Mouse (Mus musculus): ENCODE measurements around the gene Myo16. TPM values are rescaled to one million over a fixed set of nuclear protein-coding genes. Genes with fewer than 3 reads are reported as not detected.

The Myo16 gene
- 5.5 and 5.8 TPM in 2 replicates for polyA plus RNA-seq (2015; fragmentation: Nextera tagmentation; extraction: Ambion mirVana)

DNA sequence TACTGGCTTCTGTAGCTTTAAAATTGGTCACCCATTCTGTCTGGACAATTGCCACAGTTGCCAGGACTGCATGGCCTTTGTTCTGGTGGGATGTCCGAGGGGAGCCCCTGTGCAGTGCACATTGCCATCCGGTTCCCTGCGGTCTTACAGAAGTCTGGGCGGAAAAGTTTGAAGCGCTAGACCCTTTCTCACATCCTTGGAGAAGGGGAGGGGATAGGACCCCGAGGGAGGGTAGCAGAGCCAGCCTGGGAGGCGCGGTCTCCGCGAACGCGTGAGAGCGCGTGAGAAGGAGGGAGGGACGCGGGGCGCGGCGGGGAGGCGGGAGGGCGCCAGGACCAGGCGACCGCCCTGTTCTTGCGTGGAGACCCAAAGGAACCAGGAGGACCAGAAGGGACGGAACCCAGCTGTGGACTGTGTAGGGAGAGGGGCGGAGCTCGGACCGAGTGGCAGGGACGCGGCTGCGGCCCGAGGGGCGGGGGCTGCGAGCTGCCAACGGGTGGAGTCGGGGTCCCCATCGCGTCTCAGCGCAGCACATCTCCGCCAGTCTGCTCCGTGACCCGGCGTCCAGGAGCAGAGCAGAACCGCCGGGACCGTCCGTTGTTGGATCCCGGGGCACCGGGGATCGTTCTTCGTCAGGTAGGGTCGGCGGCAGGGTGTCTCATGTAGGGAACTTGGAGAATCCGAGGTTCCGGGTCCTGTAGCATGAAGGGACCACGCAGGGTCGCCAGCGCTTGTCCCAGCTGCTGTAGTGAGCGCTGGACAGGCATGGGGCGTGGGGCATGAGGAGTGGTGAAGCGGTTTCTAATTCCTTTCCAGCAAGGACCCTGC is at the start of gene Myo16:
TSS of gene Myo16 (plus strand) at position 301 of the 828 bp plus-strand sequence.
- peak within 1 kb of the TSS; percentile 66 for H3K4me2 ChIP-seq
- H3K4me3 ChIP-seq: peak within 1 kb of the TSS; percentile 67
- 0 out of 2 replicates have a peak, but pooled peaks cover 3% of the 10 kb centered on the region for H3K36me3 ChIP-seq
- peak within 1 kb of the TSS; percentile 83 for H3K9ac ChIP-seq
- under 1% methylated on average over 60 of the region's 61 CpGs for WGBS
- peak within 1 kb of the TSS; percentile 83 for H3K27ac ChIP-seq
- peaks cover 4% of the 10 kb centered on the region; the same call in 1 of the 2 replicates for H3K9me3 ChIP-seq
- peaks cover 24% of the 10 kb centered on the region for H3K27me3 ChIP-seq
- peaks cover 33% of the 10 kb centered on the region for H3K4me1 ChIP-seq (replicated peaks)
- ATAC-seq (ENCODE audit: low FRiP score): peak; percentile 93

DNA sequence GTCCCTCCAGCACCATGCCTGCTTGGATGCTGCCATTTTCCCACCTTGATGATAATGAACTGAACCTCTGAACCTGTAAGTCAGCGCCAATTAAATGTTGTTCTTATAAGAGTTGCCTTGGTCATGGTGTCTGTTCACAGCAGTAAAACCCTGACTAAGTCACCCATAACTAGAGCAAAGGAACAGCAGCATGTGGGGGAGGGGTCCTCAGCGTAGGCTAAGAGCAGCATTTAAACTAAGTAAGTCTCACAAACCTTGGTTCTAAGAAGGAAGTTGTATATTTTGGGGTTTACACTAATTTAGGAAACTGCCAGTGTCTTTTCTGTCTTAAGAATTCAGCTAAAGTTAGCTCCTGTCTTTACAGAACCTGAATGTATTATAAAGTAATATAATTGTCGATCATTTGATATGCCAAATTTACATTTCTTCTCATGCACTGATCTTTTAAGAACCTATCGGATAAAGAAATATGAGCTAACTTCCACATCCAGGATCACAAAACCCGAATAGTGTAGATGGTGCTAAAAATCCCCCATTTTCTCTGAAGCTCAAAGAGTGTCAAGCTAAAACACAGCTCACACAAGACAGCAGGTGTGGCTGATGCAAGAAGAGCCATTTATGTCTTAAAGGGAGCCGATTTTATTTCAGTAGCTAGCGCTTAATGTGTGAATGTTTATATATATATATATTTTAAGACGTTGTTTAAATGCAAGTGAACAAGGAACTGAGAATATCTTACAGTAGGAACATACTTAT is 45.0 kb upstream of the Myo16 start:
- Histone ChIP-seq H3K27ac (no peak overlapping the region), H3K4me2 (no peak overlapping the region), H3K4me3 (no peak overlapping the region), H3K9ac (no peak overlapping the region), H3K27me3 (no peaks in the 10 kb centered on the region), H3K4me1 (replicated peaks) (no peaks in the 10 kb centered on the region), H3K36me3 (no peaks in the 10 kb centered on the region), H3K9me3 (no peaks in the 10 kb centered on the region)
- ATAC-seq (ENCODE audit: low FRiP score): no peak
- WGBS: 92% methylated on average over 8 of the region's 8 CpGs

DNA sequence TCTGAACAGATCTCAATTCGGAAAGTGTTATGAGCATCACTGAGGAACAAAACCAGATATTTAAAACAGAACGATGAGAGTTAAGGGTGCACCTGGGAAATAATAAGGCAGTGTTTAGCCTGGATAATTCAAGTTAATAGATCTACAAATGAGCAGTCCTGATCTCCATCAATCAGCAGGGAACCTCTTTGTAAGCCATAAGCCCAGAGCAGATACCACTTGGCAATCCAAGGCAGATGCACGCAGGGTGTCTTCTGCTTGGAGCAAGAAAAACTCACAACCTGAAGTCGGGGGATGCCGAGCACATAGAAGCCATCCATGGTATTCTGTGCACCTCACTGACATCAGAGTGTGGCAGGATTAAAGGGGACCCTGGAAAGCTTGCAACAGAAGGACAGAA is 31.0 kb upstream of the Myo16 start:
- H3K4me1 ChIP-seq (replicated peaks): peaks cover 20% of the 10 kb centered on the region
- H3K27ac ChIP-seq: 0 out of 2 replicates have a peak overlapping the region, but pooled peaks have one; percentile 48
- WGBS: 59% methylated on average over 5 of the region's 5 CpGs
- no peaks in the 10 kb centered on the region for H3K9me3 ChIP-seq
- no peak overlapping the region for H3K4me2 ChIP-seq
- H3K4me3 ChIP-seq: no peak overlapping the region
- no peak overlapping the region for H3K9ac ChIP-seq
- no peaks in the 10 kb centered on the region for H3K36me3 ChIP-seq
- ATAC-seq (ENCODE audit: low FRiP score): no peak
- no peaks in the 10 kb centered on the region for H3K27me3 ChIP-seq

DNA sequence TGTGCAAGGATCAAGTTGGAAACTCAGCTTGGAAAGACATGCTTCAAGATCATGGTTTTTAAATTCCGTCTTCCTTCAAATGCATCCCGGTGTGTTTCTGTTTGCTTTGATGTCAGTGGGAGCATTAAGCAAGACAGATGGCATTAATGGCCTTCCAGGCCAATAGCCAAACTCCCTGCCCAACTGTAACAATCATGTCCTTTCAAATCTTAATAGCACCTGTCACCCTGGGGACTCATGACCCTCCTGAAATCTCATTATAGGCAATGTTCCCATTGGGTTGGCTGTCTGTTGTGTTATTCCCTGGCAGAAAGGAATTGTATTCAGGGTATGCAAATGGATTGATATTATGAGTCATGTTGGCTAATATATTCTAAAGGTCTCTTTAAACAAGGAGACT is 30.3 kb upstream of the Myo16 start:
- H3K9me3 ChIP-seq: no peaks in the 10 kb centered on the region
- peak overlapping the region; percentile 48 for H3K27ac ChIP-seq
- no peaks in the 10 kb centered on the region for H3K36me3 ChIP-seq
- ATAC-seq (ENCODE audit: low FRiP score): 0 out of 2 replicates have a peak, but pooled peaks have one; percentile 52
- no peak overlapping the region for H3K9ac ChIP-seq
- no peak overlapping the region for H3K4me2 ChIP-seq
- H3K4me1 ChIP-seq (replicated peaks): peaks cover 20% of the 10 kb centered on the region
- H3K4me3 ChIP-seq: no peak overlapping the region
- 29% methylated on average over 2 of the region's 2 CpGs for WGBS
- no peaks in the 10 kb centered on the region for H3K27me3 ChIP-seq

DNA sequence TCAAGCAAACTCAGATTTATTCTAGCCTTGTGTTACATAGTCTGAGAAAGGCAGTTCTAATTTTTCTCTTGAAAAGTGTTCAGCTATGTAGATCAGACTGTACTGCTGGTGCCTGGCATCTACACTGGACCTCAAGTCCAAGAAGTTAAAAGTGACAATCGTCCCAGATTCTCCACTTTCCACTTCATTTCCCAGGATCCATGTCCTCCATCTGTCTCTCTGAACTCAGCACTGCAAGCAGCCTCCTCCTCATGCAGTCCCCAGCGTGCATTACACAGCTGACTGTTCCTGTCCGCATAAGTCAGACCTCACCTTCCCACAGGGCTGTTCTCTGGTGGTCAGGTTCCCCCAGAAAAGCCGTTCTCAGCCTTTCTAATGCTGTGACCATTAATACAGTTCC is 28.0 kb upstream of the Myo16 start:
- Histone ChIP-seq H3K9me3 (no peaks in the 10 kb centered on the region), H3K36me3 (no peaks in the 10 kb centered on the region), H3K27me3 (no peaks in the 10 kb centered on the region), H3K27ac (no peak overlapping the region), H3K4me3 (no peak overlapping the region), H3K4me1 (replicated peaks) (peaks cover 22% of the 10 kb centered on the region), H3K4me2 (no peak overlapping the region), H3K9ac (no peak overlapping the region)
- ATAC-seq (ENCODE audit: low FRiP score): no peak
- WGBS: 70% methylated on average over 4 of the region's 4 CpGs

DNA sequence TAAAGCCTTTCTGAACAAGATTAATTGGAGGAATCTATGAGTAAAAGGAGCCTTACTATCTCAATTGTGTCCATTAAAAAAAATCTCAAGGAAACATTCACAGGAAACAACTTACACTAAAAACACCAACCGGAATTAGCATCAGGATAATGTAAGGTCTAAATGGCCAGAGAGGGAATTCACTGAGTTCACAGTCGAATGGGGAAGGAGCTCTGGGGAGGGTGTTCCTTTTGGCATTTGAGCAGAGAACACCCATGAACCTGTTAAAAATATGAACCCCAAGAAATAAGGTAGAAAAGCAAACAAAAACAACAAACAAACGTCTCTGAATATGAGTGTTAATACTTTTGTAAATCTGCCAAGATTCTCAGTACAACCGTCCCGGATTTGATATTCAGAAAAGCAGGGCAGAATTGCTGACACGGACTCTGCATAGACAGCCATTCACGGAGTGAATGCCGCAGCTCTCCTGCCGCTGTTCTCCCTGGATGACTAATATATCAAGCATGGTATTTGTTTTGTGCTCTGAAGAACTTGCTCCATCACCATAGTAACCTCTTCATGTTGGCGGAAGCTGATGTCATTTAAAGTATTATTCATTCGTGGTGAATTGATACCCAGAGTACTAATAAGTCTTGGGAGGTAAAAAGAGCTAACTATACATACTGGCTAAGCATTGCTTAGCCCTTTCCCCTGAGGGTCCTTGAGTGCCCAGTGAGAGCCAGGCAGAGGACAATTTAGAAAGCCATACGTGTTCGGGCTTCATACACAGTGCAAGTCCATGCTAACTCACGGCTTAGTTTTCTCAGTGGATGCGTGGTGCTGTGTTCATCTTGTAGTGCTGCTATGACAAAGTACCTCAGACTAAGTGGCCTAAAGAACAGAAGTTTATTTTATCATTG is 22.9 kb upstream of the Myo16 start:
- H3K36me3 ChIP-seq: no peaks in the 10 kb centered on the region
- H3K9me3 ChIP-seq: peaks cover 6% of the 10 kb centered on the region; the same call in 1 of the 2 replicates
- H3K9ac ChIP-seq: no peak overlapping the region
- H3K27ac ChIP-seq: no peak overlapping the region; the same call in 1 of the 2 replicates
- WGBS: 27% methylated on average over 15 of the region's 15 CpGs
- peak; percentile 57 for ATAC-seq (ENCODE audit: low FRiP score)
- peak overlapping the region; percentile 19; the same call in 1 of the 2 replicates for H3K4me2 ChIP-seq
- no peak overlapping the region for H3K4me3 ChIP-seq
- H3K4me1 ChIP-seq (replicated peaks): peaks cover 10% of the 10 kb centered on the region
- H3K27me3 ChIP-seq: no peaks in the 10 kb centered on the region

DNA sequence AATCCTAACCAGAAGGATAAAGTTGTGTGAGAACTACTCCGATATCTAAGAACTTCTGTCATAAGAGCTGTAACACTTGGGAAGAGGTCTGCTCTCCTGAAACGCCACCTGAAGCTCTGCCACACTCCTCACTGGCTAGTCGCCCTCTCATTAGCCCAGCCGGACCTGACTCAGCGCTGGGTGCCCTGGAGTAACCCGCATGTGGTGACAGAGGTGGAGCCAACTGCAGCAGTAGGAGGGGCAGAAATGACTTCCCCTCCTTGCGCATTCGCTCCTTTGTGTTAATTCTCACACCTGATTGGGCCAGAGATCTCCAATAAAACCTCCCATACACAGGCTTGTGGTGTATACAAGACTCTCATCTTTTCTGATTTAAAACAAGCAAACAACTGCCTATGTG is 14.2 kb upstream of the Myo16 start:
- H3K27me3 ChIP-seq: no peaks in the 10 kb centered on the region
- H3K9ac ChIP-seq: no peak overlapping the region
- ATAC-seq (ENCODE audit: low FRiP score): no peak
- H3K4me2 ChIP-seq: no peak overlapping the region
- H3K4me3 ChIP-seq: no peak overlapping the region
- WGBS: 31% methylated on average over 8 of the region's 8 CpGs
- H3K36me3 ChIP-seq: no peaks in the 10 kb centered on the region
- peaks cover 5% of the 10 kb centered on the region; the same call in 1 of the 2 replicates for H3K9me3 ChIP-seq
- no peak overlapping the region for H3K27ac ChIP-seq
- 0 out of 2 replicates have a peak, but pooled peaks cover 3% of the 10 kb centered on the region for H3K4me1 ChIP-seq (replicated peaks)

DNA sequence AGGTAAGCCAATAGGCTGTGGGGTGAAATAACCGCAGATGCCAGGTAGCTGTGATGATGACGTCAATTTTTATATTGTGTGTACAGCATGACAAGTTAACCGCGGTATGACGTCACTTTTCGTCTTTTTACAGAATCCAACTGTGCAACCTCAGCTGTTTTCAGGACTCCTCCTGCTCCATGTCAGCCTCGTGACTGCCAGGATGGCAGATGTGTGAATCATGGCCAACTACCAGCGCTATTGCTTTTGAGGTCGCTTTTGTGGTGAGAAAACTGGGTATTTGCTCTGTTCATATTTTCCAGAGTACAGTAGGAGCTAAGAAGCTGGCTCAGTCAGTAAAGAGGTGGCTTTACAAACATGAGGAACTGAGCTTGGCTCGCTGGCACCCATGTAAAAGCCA is 9.8 kb upstream of the Myo16 start:
- 88% methylated on average over 10 of the region's 10 CpGs for WGBS
- Histone ChIP-seq H3K27ac (no peak overlapping the region), H3K9ac (no peak overlapping the region), H3K4me2 (no peak overlapping the region), H3K4me3 (no peak overlapping the region), H3K36me3 (no peaks in the 10 kb centered on the region), H3K9me3 (no peaks in the 10 kb centered on the region), H3K4me1 (replicated peaks) (no peaks in the 10 kb centered on the region), H3K27me3 (0 out of 2 replicates have a peak, but pooled peaks cover 7% of the 10 kb centered on the region)
- no peak for ATAC-seq (ENCODE audit: low FRiP score)

DNA sequence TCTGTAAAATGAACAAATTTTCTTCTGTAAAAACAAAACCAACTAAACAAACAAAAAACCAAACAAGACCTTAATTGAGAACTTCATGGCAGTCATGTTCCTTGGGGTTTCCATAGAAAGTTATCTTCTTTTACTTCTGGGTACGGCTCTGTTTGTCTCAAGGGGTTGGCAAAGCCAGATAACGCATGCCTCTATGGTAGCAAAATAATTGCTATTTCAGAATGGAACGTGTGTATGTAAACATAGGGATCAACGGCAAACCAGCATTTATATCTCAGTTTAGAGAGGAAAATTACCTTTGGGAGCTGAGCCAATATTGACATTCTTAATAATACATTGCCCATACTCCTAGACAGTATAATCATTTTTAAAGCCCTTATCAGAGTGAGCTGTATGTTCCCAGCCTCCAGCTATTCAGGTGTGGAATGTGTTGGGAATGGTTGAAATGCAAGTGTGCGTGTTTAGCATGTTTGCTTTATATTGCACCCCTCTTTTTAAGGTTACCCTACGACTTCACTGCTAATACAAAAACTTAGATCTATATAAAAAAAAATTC is 1.9 kb upstream of the Myo16 start:
- Histone ChIP-seq H3K27me3 (peaks cover 29% of the 10 kb centered on the region), H3K27ac (no peak overlapping the region), H3K4me1 (replicated peaks) (peaks cover 29% of the 10 kb centered on the region), H3K9me3 (peaks cover 4% of the 10 kb centered on the region; the same call in 1 of the 2 replicates), H3K36me3 (no peaks in the 10 kb centered on the region), H3K4me3 (no peak overlapping the region), H3K9ac (no peak overlapping the region), H3K4me2 (no peak overlapping the region)
- 79% methylated on average over 6 of the region's 6 CpGs for WGBS
- no peak for ATAC-seq (ENCODE audit: low FRiP score)

DNA sequence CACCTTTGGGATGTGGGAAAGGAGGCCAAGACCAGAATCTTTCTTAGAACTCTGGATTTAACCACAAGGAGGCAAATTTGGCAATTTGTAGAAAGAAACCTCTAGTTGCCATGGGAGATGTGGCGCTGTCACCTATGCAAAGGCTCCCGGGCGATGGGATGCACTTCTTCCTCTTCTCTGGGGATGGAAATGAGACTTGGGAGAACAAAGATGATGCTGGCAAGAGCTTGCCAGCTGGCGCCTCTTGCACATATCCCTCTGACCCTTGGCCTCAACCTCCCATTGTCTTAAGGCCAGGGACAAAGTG is 681 bp downstream of the Myo16 start:
- 3% methylated on average over 4 of the region's 4 CpGs for WGBS
- Histone ChIP-seq H3K4me2 (peak overlapping the region; percentile 66), H3K4me1 (replicated peaks) (peaks cover 37% of the 10 kb centered on the region), H3K9ac (peak overlapping the region; percentile 83), H3K36me3 (0 out of 2 replicates have a peak, but pooled peaks cover 3% of the 10 kb centered on the region), H3K4me3 (peak overlapping the region; percentile 67), H3K27me3 (peaks cover 24% of the 10 kb centered on the region), H3K27ac (peak overlapping the region; percentile 83), H3K9me3 (peaks cover 4% of the 10 kb centered on the region; the same call in 1 of the 2 replicates)
- ATAC-seq (ENCODE audit: low FRiP score): no peak

DNA sequence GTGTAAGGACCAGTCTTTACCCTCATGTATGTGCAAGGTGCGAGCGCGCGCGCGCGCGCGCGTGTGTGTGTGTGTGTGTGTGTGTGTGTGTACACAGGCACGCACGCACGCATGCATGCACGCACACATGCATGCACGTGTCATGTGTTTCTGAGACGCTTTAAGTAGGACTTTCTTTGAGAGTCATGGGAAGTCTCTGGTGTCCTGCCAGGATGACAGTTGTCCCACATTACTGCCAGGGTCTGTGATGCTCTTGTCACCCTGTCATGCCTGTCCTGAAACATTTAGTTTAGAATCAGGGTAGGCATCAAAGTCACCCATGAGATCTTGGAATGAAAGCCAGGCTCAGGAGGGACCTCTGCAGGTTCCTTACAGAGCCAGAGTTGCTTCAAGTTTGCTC is 1.4 kb downstream of the Myo16 start:
- H3K4me3 ChIP-seq: peak overlapping the region; percentile 67
- H3K27me3 ChIP-seq: peaks cover 19% of the 10 kb centered on the region
- no peak overlapping the region for H3K27ac ChIP-seq
- no peaks in the 10 kb centered on the region for H3K9me3 ChIP-seq
- ATAC-seq (ENCODE audit: low FRiP score): no peak
- 0 out of 2 replicates have a peak, but pooled peaks cover 3% of the 10 kb centered on the region for H3K36me3 ChIP-seq
- H3K4me1 ChIP-seq (replicated peaks): peaks cover 37% of the 10 kb centered on the region
- 97% methylated on average over 16 of the region's 16 CpGs for WGBS
- peak overlapping the region; percentile 83 for H3K9ac ChIP-seq
- H3K4me2 ChIP-seq: peak overlapping the region; percentile 66
